Mouse (Mus musculus): Measurements from ENCODE around the gene Gm3468. TPM values are rescaled to one million over a fixed set of nuclear protein-coding genes. Genes with fewer than 3 reads are reported as not detected.

Gene Gm3468
- 0.11 and 0.13 TPM in 2 replicates for polyA plus RNA-seq (2012; rRNA removed)

DNA sequence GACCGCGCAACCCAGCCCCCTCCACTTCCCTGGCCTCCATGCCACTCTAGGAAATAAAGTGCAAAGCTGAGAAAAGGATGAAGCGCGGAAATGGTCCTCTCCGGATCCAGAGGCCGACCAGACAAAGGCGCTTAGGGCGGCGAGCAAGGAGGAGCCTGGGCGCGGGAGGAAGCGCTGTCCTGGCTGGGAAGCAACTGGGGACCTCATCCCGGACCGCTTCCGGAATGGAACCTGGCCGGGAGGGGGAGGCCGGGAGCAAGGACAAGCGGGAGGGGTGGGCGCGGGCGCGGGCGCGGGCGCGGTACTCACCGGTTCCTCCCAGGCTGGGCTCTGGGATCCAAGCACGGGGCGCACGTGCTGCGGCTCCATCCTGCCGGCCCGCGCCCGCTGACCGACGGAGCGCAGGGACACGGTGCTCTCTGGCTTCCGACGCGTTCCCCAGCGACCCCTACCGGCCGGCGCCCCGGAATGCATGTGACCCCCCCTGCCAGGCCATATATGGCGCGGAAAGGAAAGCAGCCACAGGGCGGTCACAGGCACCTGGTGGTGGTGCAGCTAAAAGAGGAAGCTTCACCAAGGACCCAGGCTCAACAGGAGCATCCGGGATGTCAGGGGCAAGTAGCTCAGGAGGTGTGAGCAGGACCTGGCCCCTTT is at the start of gene Gm3468:
Gm3468 (minus strand) TSS at position 394 of the 654 bp plus-strand sequence.

DNA sequence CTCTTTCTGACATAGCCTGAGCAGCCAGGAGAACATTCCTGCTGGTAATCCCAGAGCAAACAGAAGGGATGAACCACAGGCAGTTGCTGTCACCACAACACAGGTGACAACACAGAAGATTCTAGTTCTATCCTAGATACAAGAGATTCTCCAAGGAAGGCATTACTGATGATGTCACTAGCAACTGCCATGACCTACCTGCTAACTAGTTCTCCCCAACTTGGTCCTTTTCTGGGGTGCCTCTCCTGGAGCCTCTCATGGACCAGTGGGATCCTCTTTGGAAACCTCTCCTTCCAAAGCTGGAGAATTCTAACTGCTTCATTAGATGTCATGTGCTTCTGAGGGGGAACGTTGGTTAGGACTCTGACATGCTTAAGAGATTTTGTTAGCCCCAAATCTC is 17.2 kb upstream of the Gm3468 start, which contains the start of gene Gm3476:
Gm3476 (minus strand) TSS at position 101 of the 400 bp plus-strand sequence.

DNA sequence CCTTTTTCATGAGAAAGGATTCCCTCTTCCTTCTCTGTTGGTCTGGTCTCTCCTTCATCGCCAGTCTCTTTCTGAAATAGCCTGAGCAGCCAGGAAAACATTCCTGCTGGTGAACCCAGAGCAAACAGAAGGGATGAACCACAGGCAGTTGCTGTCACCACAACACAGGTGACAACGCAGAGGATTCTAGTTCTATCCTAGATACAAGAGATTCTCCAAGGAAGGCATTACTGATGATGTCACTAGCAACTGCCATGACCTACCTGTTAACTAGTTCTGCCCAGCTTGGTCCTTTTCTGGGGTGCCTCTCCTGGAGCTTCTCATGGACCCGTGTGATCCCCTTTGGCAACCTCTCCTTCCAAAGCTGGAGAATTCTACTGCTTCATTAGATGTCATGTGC is 14.6 kb downstream of the Gm3468 start, which contains the start of gene Gm8206:
Gm8206 (minus strand) TSS at position 101 of the 400 bp plus-strand sequence.

DNA sequence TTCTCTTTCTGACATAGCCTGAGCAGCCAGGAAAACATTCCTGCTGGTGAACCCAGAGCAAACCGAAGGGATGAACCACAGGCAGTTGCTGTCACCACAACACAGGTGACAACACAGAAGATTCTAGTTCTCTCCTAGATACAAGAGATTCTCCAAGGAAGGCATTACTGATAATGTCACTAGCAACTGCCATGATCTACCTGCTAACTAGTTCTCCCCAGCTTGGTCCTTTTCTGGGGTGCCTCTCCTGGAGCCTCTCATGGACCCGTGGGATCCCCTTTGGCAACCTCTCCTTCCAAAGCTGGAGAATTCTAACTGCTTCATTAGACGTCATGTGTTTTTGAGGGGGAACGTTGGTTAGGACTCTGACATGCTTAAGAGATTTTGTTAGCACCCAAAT is 50.3 kb downstream of the Gm3468 start, which contains the start of gene Gm6337:
Gm6337 (minus strand) TSS at position 101 of the 400 bp plus-strand sequence.

Other genes with a start within 250 kb of the Gm3468 start
- gene Gm8237, start 228.3 kb downstream of the Gm3468 start, polyA plus RNA-seq (2012; rRNA removed) = not detected in 2 replicates
- gene Gm3248, start 146.9 kb downstream of the Gm3468 start, polyA plus RNA-seq (2012; rRNA removed) = 0.02 and 0.05 TPM in 2 replicates
- not detected in 2 replicates for gene Gm3453, start 129.5 kb downstream of the Gm3468 start, polyA plus RNA-seq (2012; rRNA removed)
- not detected in 2 replicates for gene Gm6337, start 50.4 kb downstream of the Gm3468 start, polyA plus RNA-seq (2012; rRNA removed)
- 0.01 and 0.05 TPM in 2 replicates for gene Gm8206, start 14.7 kb downstream of the Gm3468 start, polyA plus RNA-seq (2012; rRNA removed)
- gene Gm3476, start 17.1 kb upstream of the Gm3468 start, polyA plus RNA-seq (2012; rRNA removed) = not detected in 2 replicates
- not detected in 2 replicates for gene Gm21560, start 110.6 kb upstream of the Gm3468 start, polyA plus RNA-seq (2012; rRNA removed)
- gene Gm3411, start 178.6 kb upstream of the Gm3468 start, polyA plus RNA-seq (2012; rRNA removed) = 0.01 and 0.03 TPM in 2 replicates
- gene Gm21103, start 196.2 kb upstream of the Gm3468 start, polyA plus RNA-seq (2012; rRNA removed) = not detected in 2 replicates
- gene Gm3618, start 235.0 kb upstream of the Gm3468 start, polyA plus RNA-seq (2012; rRNA removed) = not detected in 2 replicates

All from liver, embryonic 14 days (tissue).